Mouse (Mus musculus) macrophage (primary cell): ENCODE results near the gene Erf. TPM values are rescaled to one million over a fixed set of nuclear protein-coding genes. Genes with fewer than 3 reads are reported as not detected.

Source experiments
- H3K27ac ChIP-seq: fragments of 350-480 bp; formaldehyde crosslinking; 2 replicates; pipeline ENCODE4 v1.9.0; 2021
- H3K36me3 ChIP-seq: fragments of 350-480 bp; formaldehyde crosslinking; 2 replicates; pipeline ENCODE4 v1.9.0; 2021; ENCODE audit errors: inconsistent target
- H3K4me3 ChIP-seq: fragments of 350-480 bp; formaldehyde crosslinking; 2 replicates; pipeline ENCODE4 v1.9.0; 2021; ENCODE audit errors: inconsistent target
- H3K79me2 ChIP-seq: fragments of 350-480 bp; formaldehyde crosslinking; 2 replicates; pipeline ENCODE4 v1.9.0; 2021; ENCODE audit errors: inconsistent target
- WGBS: methylation state at CpG from one replicate; pipeline ENCODE4 v1.1.7; 2026; ENCODE audit warnings: inconsistent platforms; ENCODE audit not compliant: missing documents; 5-methylcytosine and 5-hydroxymethylcytosine counted together
- polyA plus RNA-seq: library from polyadenylated mRNA; stranded (reverse); fragments of 250-400 nt; gene quantifications from 3 replicates; pipeline ENCODE4 v1.2.4, GENCODE M21; 2018; ENCODE audit warnings: inconsistent platforms

Gene Erf
- polyA plus RNA-seq, 1 experiment from 2014 or later: 11.9 TPM

DNA sequence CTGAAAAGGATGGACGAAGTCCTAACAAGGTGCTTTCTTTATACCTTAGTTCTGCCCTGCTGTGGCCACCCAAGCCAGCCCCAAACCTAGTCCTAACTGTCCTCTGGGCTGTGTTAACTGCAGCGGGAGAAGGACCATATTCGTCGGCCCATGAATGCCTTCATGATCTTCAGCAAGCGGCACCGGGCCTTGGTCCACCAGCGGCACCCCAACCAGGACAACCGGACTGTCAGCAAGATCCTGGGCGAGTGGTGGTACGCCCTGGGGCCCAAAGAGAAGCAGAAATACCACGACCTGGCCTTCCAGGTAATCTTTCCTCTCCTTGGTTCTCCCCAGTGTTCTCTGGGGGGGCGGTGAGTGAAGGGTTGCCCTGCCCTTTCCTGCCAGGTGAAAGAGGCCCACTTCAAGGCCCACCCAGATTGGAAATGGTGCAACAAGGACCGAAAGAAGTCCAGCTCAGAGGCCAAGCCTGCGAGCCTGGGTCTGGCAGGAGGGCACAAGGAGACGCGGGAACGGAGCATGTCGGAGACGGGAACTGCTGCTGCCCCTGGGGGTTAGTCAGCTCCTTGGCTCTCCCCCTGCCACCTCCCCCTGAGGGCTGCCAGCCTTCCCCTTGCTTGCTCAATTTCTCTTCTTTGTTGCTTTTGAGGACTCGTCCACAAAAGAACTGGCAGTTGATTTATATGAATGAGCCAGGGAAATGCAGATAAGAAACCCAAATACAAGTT is 35.1 kb upstream of the Erf start:
- 91% methylated on average over 19 of the region's 20 CpGs for WGBS

GRCm38 (mm10) chr7:25284766-25285165 is 34.2 kb upstream of the Erf start:
- Histone ChIP-seq H3K79me2 (peaks cover 62% of the 10 kb centered on the region), H3K4me3 (no peak overlapping the region), H3K27ac (no peak overlapping the region), H3K36me3 (peaks cover 50% of the 10 kb centered on the region)
- WGBS: 77% methylated on average over 5 of the region's 5 CpGs

More for the DNA sequence above, 35.1 kb upstream of the Erf start:
- Histone ChIP-seq H3K79me2 (peaks cover 53% of the 10 kb centered on the region), H3K36me3 (peaks cover 59% of the 10 kb centered on the region), H3K27ac (no peak overlapping the region), H3K4me3 (no peak overlapping the region)

DNA sequence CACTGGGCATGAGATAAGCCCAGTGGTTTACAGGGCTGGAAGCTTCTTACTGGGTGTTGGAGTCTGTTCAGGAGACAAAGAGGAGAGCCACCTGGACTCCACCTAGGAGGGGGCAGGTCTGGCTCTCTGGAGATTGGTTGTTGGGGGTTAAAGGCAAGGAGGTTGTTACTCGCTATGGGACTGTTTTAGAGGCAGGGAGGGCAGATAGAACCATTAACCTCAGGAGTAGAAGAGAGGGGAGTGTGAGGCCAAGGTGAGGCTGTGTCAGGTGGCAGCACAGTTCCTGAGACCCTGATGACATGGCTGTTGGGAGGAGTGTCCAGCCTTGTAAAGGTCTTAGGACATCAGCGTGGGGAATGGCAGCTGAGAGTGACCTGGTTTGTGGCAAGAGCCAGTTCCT is 33.6 kb upstream of the Erf start:
- Histone ChIP-seq H3K79me2 (peaks cover 64% of the 10 kb centered on the region), H3K27ac (peak overlapping the region; percentile 81), H3K36me3 (peaks cover 45% of the 10 kb centered on the region), H3K4me3 (peak overlapping the region; percentile 87)
- WGBS: 31% methylated on average over 2 of the region's 2 CpGs

- Histone ChIP-seq H3K4me3 (peak overlapping the region; percentile 87), H3K27ac (peak overlapping the region; percentile 81), H3K79me2 (peaks cover 64% of the 10 kb centered on the region), H3K36me3 (peaks cover 39% of the 10 kb centered on the region)
- 2% methylated on average over 5 of the region's 5 CpGs for WGBS
Measured at GRCm38 (mm10) chr7:25283637-25284036, 33.1 kb upstream of the Erf start.

GRCm38 (mm10) chr7:25282731-25283211 is 32.2 kb upstream of the Erf start:
- Histone ChIP-seq H3K79me2 (peaks cover 64% of the 10 kb centered on the region), H3K4me3 (peak overlapping the region; percentile 87), H3K36me3 (peaks cover 31% of the 10 kb centered on the region), H3K27ac (peak overlapping the region; percentile 81)
- 2% methylated on average over 31 of the region's 36 CpGs for WGBS

DNA sequence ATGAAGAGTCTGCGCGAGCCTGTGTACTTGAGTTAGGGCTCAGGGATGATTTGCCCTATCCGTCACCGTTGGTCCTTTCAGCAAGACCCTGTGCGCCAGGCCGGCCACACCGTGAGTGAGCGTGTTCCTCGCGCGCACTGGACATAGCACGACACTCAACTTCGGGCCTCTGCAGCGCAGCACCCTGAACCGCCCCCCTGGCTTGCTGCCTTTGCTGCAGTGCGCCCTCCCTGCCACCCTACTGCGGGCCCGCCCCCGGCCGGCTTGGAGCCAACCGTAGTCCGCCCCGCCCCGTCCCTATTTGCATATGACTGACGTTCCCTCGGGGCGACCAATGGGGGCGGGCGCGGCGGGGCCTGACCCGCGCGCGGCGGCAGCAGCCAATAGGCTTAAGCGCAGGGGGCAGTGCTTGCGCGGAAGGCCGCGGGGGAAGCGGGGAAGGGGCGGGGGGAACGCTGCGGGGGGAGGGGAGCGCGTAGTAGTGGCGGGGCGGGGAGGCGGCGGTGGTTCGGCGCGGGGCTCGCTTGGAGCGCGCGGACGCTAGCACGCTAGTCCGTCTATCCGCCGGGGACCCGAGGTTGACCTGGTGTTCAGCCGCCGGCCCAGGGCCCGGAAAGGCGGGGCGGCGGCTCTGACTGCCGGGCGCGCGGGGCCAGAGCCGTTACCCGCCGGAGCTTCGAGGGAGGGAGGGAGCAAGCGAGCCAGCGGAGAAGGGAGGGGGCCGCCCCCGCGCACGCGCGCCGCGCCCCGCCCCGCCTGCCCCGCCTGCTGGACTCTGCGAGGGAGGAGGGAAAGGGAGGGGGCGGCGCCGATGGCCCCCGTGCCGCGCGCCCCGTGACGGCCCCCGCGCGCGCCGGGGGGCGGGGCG is 31.4 kb upstream of the Erf start:
- 1% methylated on average over 74 of the region's 108 CpGs for WGBS
- Histone ChIP-seq H3K79me2 (peaks cover 67% of the 10 kb centered on the region), H3K27ac (peak overlapping the region; percentile 95), H3K36me3 (peaks cover 23% of the 10 kb centered on the region), H3K4me3 (no peak overlapping the region; the same call in 1 of the 2 replicates)

GRCm38 (mm10) chr7:25281166-25281733 is 30.7 kb upstream of the Erf start:
- 36% methylated on average over 12 of the region's 12 CpGs for WGBS
- peak overlapping the region; percentile 95 for H3K27ac ChIP-seq

GRCm38 (mm10) chr7:25279861-25280791 is 29.6 kb upstream of the Erf start:
- H3K36me3 ChIP-seq: peaks cover 4% of the 10 kb centered on the region; the same call in 1 of the 2 replicates
- H3K4me3 ChIP-seq: peak overlapping the region; percentile 41
- 2% methylated on average over 6 of the region's 6 CpGs for WGBS
- H3K27ac ChIP-seq: peak overlapping the region; percentile 95
- peaks cover 65% of the 10 kb centered on the region for H3K79me2 ChIP-seq

More at GRCm38 (mm10) chr7:25281166-25281733, 30.7 kb upstream of the Erf start:
- H3K4me3 ChIP-seq: no peak overlapping the region; the same call in 1 of the 2 replicates
- peaks cover 65% of the 10 kb centered on the region for H3K79me2 ChIP-seq
- peaks cover 15% of the 10 kb centered on the region for H3K36me3 ChIP-seq

GRCm38 (mm10) chr7:25279076-25279860 is 28.7 kb upstream of the Erf start:
- peak overlapping the region; percentile 41 for H3K4me3 ChIP-seq
- H3K36me3 ChIP-seq: no peaks in the 10 kb centered on the region
- under 1% methylated on average over 41 of the region's 49 CpGs for WGBS

DNA sequence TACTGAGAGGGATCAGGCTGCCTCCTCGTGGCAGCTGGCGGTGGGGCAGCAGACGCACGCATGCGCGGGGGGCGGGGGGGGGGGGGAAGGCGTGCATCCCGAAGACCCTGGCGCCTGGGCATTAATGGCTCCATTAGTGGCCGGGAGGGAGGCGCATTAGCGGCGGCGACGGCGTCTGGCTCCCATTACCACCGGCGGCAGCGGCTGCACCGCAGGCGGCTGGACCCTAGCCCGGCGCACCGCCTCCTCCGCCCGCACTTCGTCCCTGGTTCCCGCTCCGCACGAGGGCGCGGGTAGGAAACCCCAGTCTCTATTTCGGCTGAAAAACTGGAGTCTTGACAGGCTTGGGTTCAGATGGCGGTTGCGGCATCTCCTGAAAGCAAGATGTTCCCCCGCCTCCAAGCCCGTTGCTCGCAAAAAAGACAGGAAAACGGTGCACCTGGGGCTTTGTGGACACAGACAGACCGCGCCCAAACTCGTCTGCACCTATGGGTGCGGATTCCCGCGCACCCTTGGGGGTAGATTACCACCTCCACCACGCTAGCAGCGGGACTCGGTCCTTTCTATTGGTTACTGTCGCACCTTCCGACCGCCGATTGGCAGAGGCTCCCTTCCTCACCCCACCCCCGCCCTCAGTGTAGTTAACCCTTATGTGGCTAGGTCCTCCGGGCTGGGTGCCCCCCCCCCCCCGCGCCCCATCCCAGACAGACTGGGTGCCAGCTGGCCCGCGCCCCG is 27.9 kb upstream of the Erf start:
- Histone ChIP-seq H3K36me3 (no peaks in the 10 kb centered on the region), H3K4me3 (peak overlapping the region; percentile 49), H3K27ac (peak overlapping the region; percentile 95), H3K79me2 (peaks cover 65% of the 10 kb centered on the region)
- 1% methylated on average over 40 of the region's 60 CpGs for WGBS

More at GRCm38 (mm10) chr7:25279076-25279860, 28.7 kb upstream of the Erf start:
- Histone ChIP-seq H3K27ac (peak overlapping the region; percentile 95), H3K79me2 (peaks cover 65% of the 10 kb centered on the region)

DNA sequence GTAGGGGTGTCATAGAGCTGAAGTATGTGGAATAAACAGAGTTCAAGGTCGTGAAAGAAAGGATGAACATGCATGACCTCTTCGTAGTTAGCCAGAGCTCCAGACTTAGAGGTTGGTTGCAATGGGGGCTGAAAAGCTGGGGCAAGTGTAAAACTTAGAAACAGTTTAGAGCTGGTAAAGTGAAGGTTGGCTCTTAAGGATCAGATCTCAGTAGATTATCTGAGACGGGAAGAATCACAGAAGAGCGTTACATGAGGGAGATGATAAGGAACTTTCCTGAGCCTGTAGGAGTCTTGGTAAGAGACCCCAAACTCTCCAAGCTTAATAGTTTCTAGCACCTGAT is 27.4 kb upstream of the Erf start:
- peak overlapping the region; percentile 14; the same call in 1 of the 2 replicates for H3K4me3 ChIP-seq
- peak overlapping the region; percentile 41 for H3K27ac ChIP-seq
- peaks cover 62% of the 10 kb centered on the region for H3K79me2 ChIP-seq
- no peaks in the 10 kb centered on the region for H3K36me3 ChIP-seq
- WGBS: 12% methylated on average over 4 of the region's 4 CpGs

DNA sequence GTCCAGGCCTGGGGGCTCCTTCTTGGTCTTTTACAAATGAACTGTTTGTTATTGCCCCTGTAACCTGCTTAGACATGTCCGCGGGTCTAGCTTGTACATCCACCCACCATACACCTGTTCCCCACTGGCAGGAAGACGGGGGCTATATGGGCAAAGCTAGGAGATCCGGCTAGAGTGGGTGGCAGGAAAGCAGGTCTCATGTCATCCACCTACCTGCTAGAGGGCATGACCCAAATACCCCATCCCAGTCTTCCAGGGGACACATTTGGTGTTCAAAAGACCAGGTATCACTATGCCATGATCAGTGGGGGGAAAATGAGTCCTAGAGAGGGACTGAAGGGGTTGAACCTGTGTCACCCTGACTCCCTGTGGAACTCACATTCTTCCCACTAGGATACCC is 26.8 kb upstream of the Erf start:
- H3K79me2 ChIP-seq: peaks cover 61% of the 10 kb centered on the region
- peak overlapping the region; percentile 41 for H3K27ac ChIP-seq
- 91% methylated on average over 4 of the region's 4 CpGs for WGBS
- H3K4me3 ChIP-seq: no peak overlapping the region
- no peaks in the 10 kb centered on the region for H3K36me3 ChIP-seq
